Mouse (Mus musculus) testis, adult 2 months (tissue): ENCODE results near the gene Ubr4.

Experiments used
- CTCF ChIP-seq: fragments of 200-500 bp; IDR thresholded peaks from 2 replicates; pipeline ENCODE4 v1.5.1; 2012; ENCODE audit warnings: low read depth, mild to moderate bottlenecking, inconsistent platforms, low read length, moderate library complexity; ENCODE audit not compliant: control insufficient read depth, insufficient read depth, insufficient replicate concordance
- POLR2A ChIP-seq: fragments of 200-500 bp; IDR thresholded peaks from 2 replicates; pipeline ENCODE4 v1.6.1; 2012; ENCODE audit warnings: low read depth, mild to moderate bottlenecking, inconsistent platforms, low read length, moderate library complexity; ENCODE audit not compliant: control insufficient read depth

DNA sequence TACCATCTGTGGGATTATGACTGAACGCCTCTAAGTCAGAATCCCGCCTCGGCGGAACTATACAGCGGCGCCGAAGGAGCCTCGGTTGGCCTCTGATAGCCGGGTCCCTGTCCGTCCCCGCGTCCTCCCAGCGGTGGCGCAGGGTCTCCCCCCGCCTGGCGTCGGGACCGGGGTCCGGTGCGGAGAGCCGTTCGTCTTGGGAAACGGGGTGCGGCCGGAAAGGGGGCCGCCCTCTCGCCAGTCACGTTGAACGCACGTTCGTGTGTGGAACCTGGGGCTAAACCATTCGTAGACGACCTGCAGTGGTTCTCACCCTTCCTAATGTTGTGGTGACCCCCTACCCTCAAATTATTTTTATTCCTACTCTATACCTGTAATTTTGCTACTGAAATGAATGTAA, 14.3 kb upstream of the Ubr4 start:
- TF ChIP-seq POLR2A = no peak
- TF ChIP-seq CTCF = no peak
